ENCODE assay signal across 12 mouse cellular contexts in genomic region chr3:79222192-79222960, GRCm38 (mm10).
A peak's percentile ranks its signal among the peaks of the same experiment; 100 is the strongest.
DNase-seq lines count a peak whose midpoint lies in the region; ATAC-seq and TF ChIP-seq lines count a peak whose summit lies in the region.
"Had no signal": no experiment of that assay in that cellular context is flagged by ENCODE, and none has a peak within 500 bp of the region (broad histone marks: within the 10 kb centered on the region; RNA-seq: fewer than 3 reads in every experiment).

No protein-coding gene starts in this region.

- DNase-seq in layer of hippocampus, adult 2 months (ENCODE audit: low spot score in 2 of 2) = no peak
- no peak for DNase-seq in layer of hippocampus, adult 18-20 months (ENCODE audit: low spot score in 2 of 2)
- peak; percentile 35 for DNase-seq in stomach, postnatal 0 days (ENCODE audit: low spot score)
- DNase-seq in lung, postnatal 0 days (ENCODE audit: low spot score) = no peak
- no peak for DNase-seq in adrenal gland, adult 2 months

- H3K36me3 ChIP-seq in intestine, embryonic 16.5 days (ENCODE audit: control insufficient read depth, insufficient read depth, low read length) = no peaks in the 10 kb centered on the region
- H3K36me3 ChIP-seq in kidney, embryonic 16.5 days (ENCODE audit: insufficient read depth, low read length) = no peaks in the 10 kb centered on the region
- no peaks in the 10 kb centered on the region; the same call in 1 of the 2 replicates for H3K36me3 ChIP-seq in stomach, postnatal 0 days (ENCODE audit: control insufficient read depth, insufficient read depth, low read length)
- H3K36me3 ChIP-seq in lung, postnatal 0 days (ENCODE audit: insufficient read depth, low read length) = no peaks in the 10 kb centered on the region
- H3K36me3 ChIP-seq: heart, embryonic 13.5 days; limb, embryonic 12.5 days had no signal

- WGBS in intestine, embryonic 16.5 days = 45% methylated on average over 13 of the region's 13 CpGs
- WGBS in kidney, embryonic 16.5 days = 58% methylated on average over 13 of the region's 13 CpGs
- WGBS in stomach, postnatal 0 days = 41% methylated on average over 13 of the region's 13 CpGs
- 37% methylated on average over 13 of the region's 13 CpGs for WGBS in lung, postnatal 0 days

- peak overlapping the region; percentile 27 for H3K4me2 ChIP-seq in intestine, embryonic 16.5 days (ENCODE audit: low read depth, low read length)
- no peak overlapping the region for H3K4me2 ChIP-seq in kidney, embryonic 16.5 days (replicated peaks; ENCODE audit: low read depth, low read length)
- no peak overlapping the region for H3K4me2 ChIP-seq in stomach, postnatal 0 days (replicated peaks; ENCODE audit: low read depth)
- H3K4me2 ChIP-seq in lung, postnatal 0 days (replicated peaks; ENCODE audit: low read depth, low read length) = no peak overlapping the region
- H3K4me2 ChIP-seq: forebrain, embryonic 13.5 days; heart, embryonic 13.5 days; limb, embryonic 12.5 days had no signal

- no peaks in the 10 kb centered on the region for H3K27me3 ChIP-seq in intestine, embryonic 16.5 days (replicated peaks; ENCODE audit: control insufficient read depth, insufficient read depth, low read length)
- H3K27me3 ChIP-seq in kidney, embryonic 16.5 days (ENCODE audit: insufficient read depth, low read length) = no peaks in the 10 kb centered on the region
- no peaks in the 10 kb centered on the region for H3K27me3 ChIP-seq in stomach, postnatal 0 days (ENCODE audit: control insufficient read depth, insufficient read depth, low read length)
- H3K27me3 ChIP-seq in lung, postnatal 0 days (replicated peaks; ENCODE audit: insufficient read depth, low read length) = no peaks in the 10 kb centered on the region
- H3K27me3 ChIP-seq: forebrain, embryonic 13.5 days; heart, embryonic 13.5 days; limb, embryonic 12.5 days; Patski had no signal

- no peak overlapping the region for H3K4me3 ChIP-seq in layer of hippocampus, adult 2 months
- H3K4me3 ChIP-seq in intestine, embryonic 16.5 days (ENCODE audit: low read length) = no peak overlapping the region; the same call in 1 of the 2 replicates
- no peak overlapping the region for H3K4me3 ChIP-seq in kidney, embryonic 16.5 days (ENCODE audit: low read length)
- H3K4me3 ChIP-seq in stomach, postnatal 0 days (ENCODE audit: low read depth, low read length) = no peak overlapping the region
- H3K4me3 ChIP-seq in lung, postnatal 0 days (ENCODE audit: low read depth, low read length) = no peak overlapping the region
- H3K4me3 ChIP-seq: forebrain, embryonic 13.5 days; heart, embryonic 13.5 days; limb, embryonic 12.5 days; myocyte had no signal

- TF ChIP-seq EP300 in stomach, postnatal 0 days (optimal IDR thresholded peaks at IDR 0.05) = no peak
- no peak for TF ChIP-seq EP300 in lung, postnatal 0 days (IDR thresholded peaks at IDR 0.05)

- ATAC-seq in intestine, embryonic 16.5 days = peak; percentile 93
- ATAC-seq in kidney, embryonic 16.5 days (ENCODE audit: low FRiP score, low TSS enrichment) = no peak
- 0 out of 2 replicates have a peak, but pooled peaks have one; percentile 45 for ATAC-seq in stomach, postnatal 0 days (ENCODE audit: low FRiP score, low TSS enrichment)
- ATAC-seq in lung, postnatal 0 days = no peak

- H3K27ac ChIP-seq in layer of hippocampus, adult 2 months = peak overlapping the region; percentile 46; the same call in 1 of the 2 replicates
- peak overlapping the region; percentile 60; the same call in 1 of the 2 replicates for H3K27ac ChIP-seq in intestine, embryonic 16.5 days (ENCODE audit: low read length)
- 0 out of 2 replicates have a peak overlapping the region, but pooled peaks have one; percentile 13 for H3K27ac ChIP-seq in kidney, embryonic 16.5 days (ENCODE audit: low read length)
- no peak overlapping the region for H3K27ac ChIP-seq in stomach, postnatal 0 days (replicated peaks)
- no peak overlapping the region for H3K27ac ChIP-seq in lung, postnatal 0 days (ENCODE audit: low read length)
- H3K27ac ChIP-seq: forebrain, embryonic 13.5 days; heart, embryonic 13.5 days; limb, embryonic 12.5 days had no signal

- no peak for TF ChIP-seq CTCF in layer of hippocampus, adult 2 months (conservative IDR thresholded peaks at IDR 0.05)
- TF ChIP-seq CTCF in stomach, postnatal 0 days (IDR thresholded peaks at IDR 0.05; ENCODE audit: low read depth) = no peak
- no peak for TF ChIP-seq CTCF in lung, postnatal 0 days (IDR thresholded peaks at IDR 0.05)

- peaks cover 21% of the 10 kb centered on the region for H3K4me1 ChIP-seq in intestine, embryonic 16.5 days (ENCODE audit: control insufficient read depth, insufficient read depth, low read length)
- peaks cover 44% of the 10 kb centered on the region for H3K4me1 ChIP-seq in kidney, embryonic 16.5 days (ENCODE audit: insufficient read depth, low read length)
- H3K4me1 ChIP-seq in stomach, postnatal 0 days (replicated peaks; ENCODE audit: control insufficient read depth, insufficient read depth) = 0 out of 2 replicates have a peak, but pooled peaks cover 2% of the 10 kb centered on the region
- H3K4me1 ChIP-seq in lung, postnatal 0 days (ENCODE audit: insufficient read depth, low read depth, low read length) = peaks cover 14% of the 10 kb centered on the region; the same call in 1 of the 2 replicates

- H3K9me3 ChIP-seq in intestine, embryonic 16.5 days (ENCODE audit: control insufficient read depth, low read length) = no peaks in the 10 kb centered on the region
- no peaks in the 10 kb centered on the region for H3K9me3 ChIP-seq in kidney, embryonic 16.5 days (ENCODE audit: low read length)
- H3K9me3 ChIP-seq in stomach, postnatal 0 days (ENCODE audit: control insufficient read depth, low read length) = no peaks in the 10 kb centered on the region
- H3K9me3 ChIP-seq in lung, postnatal 0 days (ENCODE audit: low read length) = no peaks in the 10 kb centered on the region
- H3K9me3 ChIP-seq: forebrain, embryonic 13.5 days; heart, embryonic 13.5 days; limb, embryonic 12.5 days had no signal

- no peak overlapping the region for H3K9ac ChIP-seq in intestine, embryonic 16.5 days (ENCODE audit: low read depth, low read length)
- no peak overlapping the region for H3K9ac ChIP-seq in kidney, embryonic 16.5 days (replicated peaks; ENCODE audit: low read length)
- H3K9ac ChIP-seq in stomach, postnatal 0 days (ENCODE audit: low read length) = no peak overlapping the region
- H3K9ac ChIP-seq in lung, postnatal 0 days (replicated peaks; ENCODE audit: low read depth) = no peak overlapping the region
- H3K9ac ChIP-seq: forebrain, embryonic 13.5 days; heart, embryonic 13.5 days; limb, embryonic 12.5 days had no signal

Comparison
In these comparisons a context has a peak if more than half of its experiments do, and no peak if none do; other contexts are left out.
1. H3K27ac ChIP-seq: peak in layer of hippocampus, adult 2 months (single experiment), intestine, embryonic 16.5 days (single experiment) and kidney, embryonic 16.5 days (single experiment); none in stomach, postnatal 0 days (single experiment) and lung, postnatal 0 days (single experiment).
2. ATAC-seq: peak in intestine, embryonic 16.5 days (single experiment) and stomach, postnatal 0 days (single experiment); none in kidney, embryonic 16.5 days (single experiment) and lung, postnatal 0 days (single experiment).